Mouse (Mus musculus): ENCODE results near the gene Mtx1. TPM values are rescaled to one million over a fixed set of nuclear protein-coding genes. Genes with fewer than 3 reads are reported as not detected.
A peak's percentile ranks its signal among the peaks of the same experiment; 100 is the strongest.

The Mtx1 gene
- total RNA-seq, 2 experiments from 2014 or later, result 99.1 to 106 TPM

GRCm38 (mm10) chr3:89190436-89190835, 36.5 kb downstream of the Mtx1 start:
- intact Hi-C loops (cut with DNase I), result no loop called here
- no peak for DNase-seq

- DNase-seq, result no peak
- intact Hi-C loops (cut with DNase I), result no loop called here
Observed at GRCm38 (mm10) chr3:89188478-89188875, 38.4 kb downstream of the Mtx1 start.

- intact Hi-C loops (cut with DNase I), result no loop called here
- DNase-seq, result no peak
Observed at GRCm38 (mm10) chr3:89187690-89188477, 39.0 kb downstream of the Mtx1 start.

DNA sequence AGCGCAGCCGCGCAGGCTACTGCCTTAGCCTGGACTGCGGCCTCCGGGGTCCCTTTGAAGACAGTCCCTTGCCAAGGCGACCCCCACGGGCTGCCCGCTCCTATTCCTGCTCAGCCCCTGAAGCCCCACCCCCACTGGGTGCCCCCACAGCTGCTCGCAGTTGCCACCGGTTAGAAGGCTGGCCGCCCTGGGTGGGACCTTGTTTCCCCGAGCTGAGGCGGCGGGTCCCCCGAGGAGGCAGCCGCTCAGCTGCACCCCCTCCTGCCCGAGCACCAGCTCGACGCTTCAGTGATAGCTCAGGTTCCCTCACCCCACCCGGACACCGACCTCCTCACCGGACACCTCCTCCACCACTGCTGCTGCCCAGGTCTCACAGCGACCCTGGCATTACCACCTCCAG, 39.7 kb downstream of the Mtx1 start:
- DNase-seq, result no peak

DNA sequence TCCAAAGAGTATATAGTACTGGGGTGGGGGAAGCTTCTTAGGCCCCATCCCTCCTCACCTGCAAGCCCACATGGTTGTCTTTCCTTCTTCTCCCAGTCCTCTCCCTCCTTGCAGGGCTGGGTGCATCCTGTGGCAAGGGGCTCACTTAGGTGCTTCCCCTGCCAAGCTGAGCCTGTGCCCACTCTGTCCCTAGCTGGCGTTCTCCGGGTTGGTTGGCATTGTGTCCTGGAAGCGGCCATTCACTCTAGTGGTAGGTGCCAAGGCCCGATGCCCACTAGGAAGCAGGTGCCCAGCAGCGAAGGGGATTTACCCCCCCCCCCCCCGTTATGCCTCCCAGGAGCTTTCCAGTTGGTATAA, 43.0 kb downstream of the Mtx1 start:
- intact Hi-C loops (cut with DNase I), result no loop called here
- peak; percentile 53 for DNase-seq

More for the DNA sequence above, 39.7 kb downstream of the Mtx1 start:
- intact Hi-C loops (cut with DNase I), result no loop called here

GRCm38 (mm10) chr3:89183058-89183958, 43.6 kb downstream of the Mtx1 start, which contains the start of gene Fam189b:
Gene Fam189b, plus strand, starts transcription at chr3:89183143.
- DNase-seq, result peak; percentile 90
- intact Hi-C loops (cut with DNase I), result no loop called here

GRCm38 (mm10) chr3:89182531-89183057, 44.3 kb downstream of the Mtx1 start:
- no peak for DNase-seq
- intact Hi-C loops (cut with DNase I), result no loop called here

DNA sequence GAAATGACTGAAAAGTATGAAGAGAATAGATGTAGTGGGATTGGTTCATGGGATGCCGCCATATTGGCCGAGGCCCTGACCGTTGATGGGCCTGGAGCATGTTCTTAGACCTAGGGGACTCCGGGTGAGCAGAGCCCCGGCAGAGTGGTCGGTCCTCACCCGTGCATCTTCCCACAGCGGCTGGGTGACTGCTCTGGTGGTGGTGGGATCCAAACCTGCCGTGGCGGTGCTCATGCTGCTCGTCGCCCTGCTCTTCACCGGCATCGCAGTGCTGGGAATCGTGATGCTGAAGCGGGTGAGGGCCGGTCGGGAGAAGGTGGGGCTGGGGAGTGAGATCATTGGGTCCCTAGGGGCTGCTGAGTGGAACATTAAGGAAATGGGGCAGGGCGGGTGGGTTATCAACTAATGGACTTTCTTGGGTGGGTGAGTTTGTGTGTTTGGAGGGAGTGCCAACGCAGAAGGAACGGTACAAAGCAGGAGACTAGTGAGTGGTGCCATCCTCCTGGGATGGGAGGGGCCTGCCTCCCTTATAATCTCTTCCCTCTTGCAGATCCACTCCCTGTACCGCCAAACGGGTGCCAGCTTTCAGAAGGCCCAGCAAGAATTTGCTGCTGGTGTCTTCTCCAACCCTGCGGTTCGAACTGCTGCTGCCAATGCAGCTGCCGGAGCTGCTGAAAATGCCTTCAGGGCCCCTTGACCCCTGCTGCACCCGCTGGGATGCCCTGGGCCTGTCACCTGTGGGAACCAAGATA, 45.0 kb downstream of the Mtx1 start:
- intact Hi-C loops (cut with DNase I), result no loop called here
- DNase-seq, result no peak

GRCm38 (mm10) chr3:89179056-89179455, 47.8 kb downstream of the Mtx1 start:
- intact Hi-C loops (cut with DNase I), result loop anchor here (10.0 kb wide), 1 partner anchor 244 kb away; no protein-coding TSS in a partner anchor
- no peak for DNase-seq

DNA sequence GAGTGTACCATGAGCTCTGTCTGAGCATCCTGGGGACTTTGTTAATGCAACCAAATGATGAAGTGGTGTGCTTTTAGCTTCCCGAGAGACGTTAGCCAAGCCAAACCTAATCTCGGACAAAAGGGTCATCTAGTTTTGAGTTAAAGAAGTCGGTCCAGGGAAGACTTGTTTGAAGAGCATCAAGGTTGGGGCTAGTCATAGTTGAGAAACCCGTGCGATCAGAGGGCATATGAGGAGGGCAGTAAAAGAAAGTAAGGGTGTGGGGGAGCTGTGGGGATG, 48.8 kb downstream of the Mtx1 start:
- intact Hi-C loops (cut with DNase I), result loop anchor here (10.0 kb wide), 1 partner anchor 243 kb away; no protein-coding TSS in a partner anchor
- no peak for DNase-seq

GRCm38 (mm10) chr3:89177242-89178106, 49.4 kb downstream of the Mtx1 start, which contains the start of gene Scamp3:
Gene Scamp3, plus strand, starts transcription at chr3:89177473.
- intact Hi-C loops (cut with DNase I), result loop anchor here (10.0 kb wide), 1 partner anchor 243 kb away; no protein-coding TSS in a partner anchor
- peak; percentile 86 for DNase-seq

DNA sequence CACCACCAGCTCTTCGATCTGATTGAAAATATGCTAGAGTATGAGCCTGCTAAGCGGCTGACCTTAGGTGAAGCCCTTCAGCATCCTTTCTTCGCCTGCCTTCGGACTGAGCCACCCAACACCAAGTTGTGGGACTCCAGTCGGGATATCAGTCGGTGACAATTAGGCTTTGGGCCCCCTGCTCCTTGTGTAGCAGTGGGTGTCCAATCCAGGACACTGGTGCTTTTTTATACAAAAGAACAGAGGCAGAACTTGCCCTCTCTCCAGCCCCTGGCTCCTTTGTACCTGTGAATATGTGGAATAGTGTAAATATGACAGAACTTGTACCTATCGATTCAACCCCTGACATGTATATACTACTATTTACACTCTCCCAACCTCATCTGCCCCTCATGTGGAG, 50.5 kb downstream of the Mtx1 start:
- intact Hi-C loops (cut with DNase I), result loop anchor here (10.0 kb wide), 1 partner anchor 242 kb away; no protein-coding TSS in a partner anchor
- DNase-seq, result no peak

- DNase-seq, result no peak
- intact Hi-C loops (cut with DNase I), result loop anchor here (10.0 kb wide), 1 partner anchor 241 kb away; no protein-coding TSS in a partner anchor
Observed at GRCm38 (mm10) chr3:89175544-89175943, 51.3 kb downstream of the Mtx1 start.

- no peak for DNase-seq
- intact Hi-C loops (cut with DNase I), result loop anchor here (10.0 kb wide), 1 partner anchor 240 kb away; no protein-coding TSS in a partner anchor
Observed at GRCm38 (mm10) chr3:89174844-89175243, 52.0 kb downstream of the Mtx1 start.

DNA sequence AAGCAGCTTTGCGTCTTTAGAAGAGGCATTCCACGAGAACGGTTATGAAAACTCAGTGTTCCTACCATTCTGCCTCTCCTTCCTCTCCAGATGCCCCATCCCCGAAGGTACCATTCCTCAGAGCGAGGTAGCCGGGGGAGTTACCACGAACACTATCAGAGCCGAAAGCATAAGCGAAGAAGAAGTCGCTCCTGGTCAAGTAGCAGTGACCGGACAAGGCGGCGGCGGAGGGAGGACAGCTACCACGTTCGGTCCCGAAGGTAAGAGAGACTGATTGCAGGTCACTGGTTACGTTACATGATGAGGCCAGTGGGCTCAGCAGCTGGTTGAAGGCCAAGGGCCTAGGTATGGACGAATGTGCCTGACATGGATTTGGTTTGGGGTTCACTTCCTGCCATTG, 59.9 kb downstream of the Mtx1 start:
- DNase-seq, result no peak
- intact Hi-C loops (cut with DNase I), result no loop called here

DNA sequence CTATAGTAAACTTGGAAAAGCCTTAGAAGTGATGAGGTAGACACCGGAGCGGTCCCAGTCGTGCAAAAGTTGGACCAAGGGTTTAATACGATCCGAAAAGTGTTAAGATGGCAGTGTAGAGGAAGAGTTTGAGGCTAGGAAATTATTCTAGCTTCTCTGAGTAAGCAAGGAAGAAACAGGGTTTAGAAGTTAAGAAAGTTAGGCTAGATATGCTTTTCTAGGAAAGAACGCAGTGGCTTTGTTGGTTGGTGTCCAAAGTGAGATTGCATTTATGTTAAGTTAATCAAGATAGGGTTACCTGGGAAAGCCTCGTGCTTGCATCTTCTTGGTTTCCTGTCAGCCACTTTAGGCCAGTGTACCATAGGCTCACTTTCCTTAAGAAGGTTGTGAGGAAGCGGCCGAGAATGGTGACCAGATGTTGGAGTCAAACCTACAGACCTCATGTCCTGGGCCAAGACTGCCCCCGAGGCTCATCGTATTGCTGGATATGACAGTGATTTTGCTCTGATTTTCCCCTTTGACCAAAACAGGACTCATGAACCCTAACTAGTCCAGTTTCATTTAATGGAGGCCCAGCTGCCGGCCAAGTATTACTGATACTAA, 61.5 kb downstream of the Mtx1 start:
- no peak for DNase-seq
- intact Hi-C loops (cut with DNase I), result no loop called here

DNA sequence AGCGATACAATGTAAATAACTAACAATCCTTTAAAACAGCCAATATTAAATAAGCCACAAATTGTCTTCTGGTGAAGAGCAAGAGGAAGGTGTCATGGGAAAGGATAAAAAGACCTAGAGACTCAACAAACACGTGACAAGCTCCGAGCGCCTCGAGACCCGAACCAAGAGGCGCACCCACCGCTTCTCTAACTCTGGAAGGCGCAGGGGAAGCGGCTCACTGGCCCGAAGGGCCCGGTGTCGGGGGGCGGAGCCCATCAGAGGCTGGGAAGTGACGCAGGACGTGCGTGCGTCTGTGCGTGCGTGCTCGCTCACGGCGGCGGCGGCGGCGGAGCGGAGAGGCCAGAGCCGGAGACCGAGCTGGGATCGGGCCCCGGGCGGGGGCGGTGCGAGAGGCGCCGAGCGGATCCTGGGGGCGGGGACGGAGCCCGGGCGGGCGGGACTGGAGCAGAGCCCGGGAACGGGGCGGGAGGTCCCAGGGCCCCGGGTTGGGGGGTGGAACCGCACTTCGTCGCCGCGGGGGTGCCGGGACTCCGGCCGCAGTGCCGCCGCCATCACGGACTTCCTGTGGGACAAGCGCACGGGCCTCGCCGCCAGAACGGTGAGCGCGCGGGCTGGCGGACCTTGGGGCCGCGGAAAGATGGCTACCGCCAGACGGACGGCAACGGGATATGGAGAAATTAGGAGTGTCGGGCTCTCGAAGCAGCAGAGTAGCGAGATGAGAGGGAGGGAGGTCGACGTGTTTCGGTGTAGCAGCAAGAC, 62.2 kb downstream of the Mtx1 start, which contains the start of gene Clk2:
Gene Clk2, plus strand, starts transcription at position 290 of the 762 bp plus-strand sequence.
- intact Hi-C loops (cut with DNase I), result no loop called here

DNA sequence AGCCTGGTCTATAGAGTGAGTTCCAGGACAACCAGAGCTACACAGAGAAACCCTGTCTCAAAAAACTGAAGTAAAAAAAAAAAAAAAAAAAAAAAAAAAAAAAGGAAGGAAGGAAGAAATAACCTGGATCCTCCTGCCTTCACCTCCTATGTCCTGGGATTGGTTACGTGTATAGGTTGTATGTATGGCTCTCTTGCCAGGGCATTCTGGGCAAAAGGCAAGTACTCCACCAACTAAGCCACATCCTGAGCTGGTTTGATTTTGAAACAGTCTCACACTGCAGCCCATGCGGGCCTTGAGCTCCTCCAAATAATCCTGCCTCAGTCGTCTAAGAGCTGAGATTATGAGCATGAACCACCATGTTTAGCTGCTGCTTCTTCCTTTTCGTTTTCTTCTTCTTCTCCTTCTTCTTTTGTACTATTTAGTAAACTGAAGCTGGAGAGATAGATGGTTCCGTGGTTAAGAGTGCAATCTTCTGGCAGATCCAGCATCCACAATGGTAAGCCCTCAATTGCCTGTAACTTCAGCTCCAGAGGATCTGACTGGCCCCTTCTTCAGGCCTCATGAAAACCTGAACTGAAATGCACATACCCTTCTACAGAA, 63.1 kb downstream of the Mtx1 start:
- intact Hi-C loops (cut with DNase I), result no loop called here
- DNase-seq, result no peak

More for the DNA sequence above, 62.2 kb downstream of the Mtx1 start, which contains the start of gene Clk2:
- DNase-seq, result peak; percentile 94
